In genomic region chr5:76245419-76245818, GRCm38 (mm10) we compare ENCODE assay signal across 22 mouse cellular contexts. TPM values are rescaled to one million over a fixed set of nuclear protein-coding genes. Genes with fewer than 3 reads are reported as not detected.
DNase-seq lines count a peak whose midpoint lies in the region.
"Had no signal": no experiment of that assay in that cellular context is flagged by ENCODE, and none has a peak within 500 bp of the region (broad histone marks: within the 10 kb centered on the region; RNA-seq: fewer than 3 reads in every experiment).

No protein-coding gene starts in this region.

- H3K4me1 ChIP-seq in hindbrain, embryonic 10.5 days (replicated peaks), result no peaks in the 10 kb centered on the region
- H3K4me1 ChIP-seq: forebrain, embryonic 13.5 days; heart, embryonic 15.5 days; hindbrain, embryonic 15.5 days; limb, embryonic 12.5 days; midbrain, embryonic 15.5 days; neural tube, embryonic 12.5 days had no signal

- H3K4me3 ChIP-seq in hindbrain, embryonic 10.5 days, result no peak overlapping the region
- H3K4me3 ChIP-seq: forebrain, embryonic 13.5 days; heart, embryonic 15.5 days; hindbrain, embryonic 15.5 days; limb, embryonic 12.5 days; midbrain, embryonic 15.5 days; neural tube, embryonic 12.5 days had no signal

- intact Hi-C loops in left cerebral cortex, postnatal 25 days (cut with DNase I), result no loop called here

- H3K9me3 ChIP-seq in hindbrain, embryonic 10.5 days, result no peaks in the 10 kb centered on the region
- H3K9me3 ChIP-seq: forebrain, embryonic 13.5 days; heart, embryonic 15.5 days; hindbrain, embryonic 15.5 days; limb, embryonic 12.5 days; midbrain, embryonic 15.5 days; neural tube, embryonic 12.5 days had no signal

- no peaks in the 10 kb centered on the region for H3K27me3 ChIP-seq in hindbrain, embryonic 10.5 days (ENCODE audit: insufficient read depth, poor library complexity, severe bottlenecking)
- H3K27me3 ChIP-seq: forebrain, embryonic 13.5 days; heart, embryonic 15.5 days; hindbrain, embryonic 15.5 days; limb, embryonic 12.5 days; midbrain, embryonic 15.5 days; neural tube, embryonic 12.5 days had no signal

- DNase-seq in left cerebral cortex, postnatal 25 days (ENCODE audit: low spot score in 2 of 2), result peak; percentile 30 to 61
- no peak for DNase-seq in left cerebral cortex, adult 11 months (ENCODE audit: low spot score)
- DNase-seq in layer of hippocampus, adult 18-20 months (ENCODE audit: low spot score in 2 of 2), result peak; percentile 58 to 80
- DNase-seq in layer of hippocampus, adult 9-11 months, result peak; percentile 54
- peak; percentile 29 for DNase-seq in telencephalon, adult 2 months (ENCODE audit: low read depth, low spot score)
- DNase-seq in hindbrain, embryonic 10.5 days (ENCODE audit: low spot score), result no peak
- DNase-seq in gastrocnemius, postnatal 25 days, result no peak
- DNase-seq: adrenal gland, postnatal 14 days; cerebellum, adult 8-10 months; cerebellum, postnatal 36 days; heart, postnatal 36 days; kidney, adult 8-10 months; kidney, postnatal 10 days; liver, postnatal 0 days had no signal

- H3K27ac ChIP-seq in hindbrain, embryonic 10.5 days, result no peak overlapping the region
- H3K27ac ChIP-seq: forebrain, embryonic 13.5 days; heart, embryonic 15.5 days; hindbrain, embryonic 15.5 days; limb, embryonic 12.5 days; macrophage; midbrain, embryonic 15.5 days; neural tube, embryonic 12.5 days; stomach, postnatal 0 days had no signal

- 89% methylated on average over 3 of the region's 3 CpGs for WGBS in hindbrain, embryonic 10.5 days

- peaks cover 26% of the 10 kb centered on the region for H3K36me3 ChIP-seq in hindbrain, embryonic 10.5 days

RNA-seq across cellular contexts. Expression of gene Clock, which starts 59.2 kb away (rescaled TPM):
- 10 to 100 TPM; 54.5 to 56.3 TPM for total RNA-seq in left cerebral cortex, postnatal 25 days (2021)
- total RNA-seq in layer of hippocampus, adult 18-20 months (2021), result 10 to 100 TPM; 49.6 to 50.3 TPM
- polyA plus RNA-seq in hindbrain, embryonic 10.5 days (2016; fragmentation: Nextera tagmentation; extraction: Ambion mirVana), result 10.4 and 11.4 TPM in 2 replicates
- total RNA-seq in gastrocnemius, postnatal 25 days (2021), result 10 to 100 TPM; 12.7 to 22.8 TPM

Comparison
In these comparisons a context has a peak if more than half of its experiments do, and no peak if none do; other contexts are left out.
1. DNase-seq: peak in left cerebral cortex, postnatal 25 days (2 of 2), layer of hippocampus, adult 18-20 months (2 of 2), layer of hippocampus, adult 9-11 months (single experiment) and telencephalon, adult 2 months (single experiment); none in left cerebral cortex, adult 11 months (single experiment), hindbrain, embryonic 10.5 days (single experiment) and gastrocnemius, postnatal 25 days (single experiment).